Mouse (Mus musculus) thymus, postnatal 0 days (tissue): Measurements from ENCODE around the gene Eid2. TPM values are rescaled to one million over a fixed set of nuclear protein-coding genes. Genes with fewer than 3 reads are reported as not detected.

Experiments
- DNase-seq: peaks from one replicate; pipeline ENCODE4 v3.0.0-alpha.2; 2015; ENCODE audit warnings: low spot score
- polyA plus RNA-seq: library from polyadenylated mRNA; unstranded; fragments of >200 nt; fragmentation: Nextera tagmentation; extraction: Ambion mirVana; gene quantifications from 2 replicates; pipeline ENCODE4 v1.2.1, GENCODE M21; 2015

The Eid2 gene
- polyA plus RNA-seq, 1 experiment from 2014 or later, result 3.6 TPM

DNA sequence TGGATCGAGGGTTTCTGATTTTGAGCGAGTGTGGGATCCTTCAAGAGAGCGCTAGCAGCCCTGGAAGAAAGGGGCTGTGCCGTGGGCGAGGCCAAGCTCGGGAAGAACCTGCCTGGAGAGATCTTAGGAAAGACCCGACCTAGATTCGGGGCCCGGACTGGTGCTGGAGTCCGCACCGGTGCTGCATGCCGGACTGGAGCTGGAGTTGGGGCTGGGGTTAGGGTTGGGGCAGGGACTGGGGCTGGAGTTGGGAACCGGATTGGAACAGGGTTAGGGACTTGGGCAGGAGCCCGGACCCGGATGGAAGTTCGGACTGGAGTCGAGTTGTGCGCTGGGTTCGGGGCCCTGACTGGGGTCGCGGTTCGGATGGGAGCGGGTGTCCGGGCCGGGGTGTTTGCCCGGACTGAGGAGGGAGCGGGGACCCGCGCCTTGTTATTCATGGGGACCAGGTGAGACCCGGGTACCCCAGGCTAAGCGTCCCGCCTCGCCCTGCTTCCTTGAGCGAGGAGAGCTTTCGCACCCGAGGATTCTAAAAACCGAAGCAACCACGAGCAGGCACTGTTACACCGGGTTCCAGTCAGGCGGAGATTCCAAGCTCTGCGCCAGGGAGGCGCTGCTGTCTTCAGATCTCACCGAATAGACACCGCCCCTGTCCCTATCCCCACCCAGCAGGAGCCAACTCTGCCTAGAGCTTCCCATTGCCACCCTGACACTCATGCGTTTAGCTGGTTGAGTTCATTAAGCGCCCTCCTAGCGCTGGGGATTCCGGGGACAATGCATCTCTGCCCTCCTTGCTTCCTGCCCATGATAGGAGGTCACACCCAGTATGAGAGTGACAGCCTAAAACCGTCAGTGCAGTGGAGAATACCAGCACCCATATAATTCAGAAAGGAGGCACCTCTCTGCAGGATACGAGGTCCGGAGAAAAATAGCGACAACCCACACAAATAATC is 23.2 kb downstream of the Eid2 start, which contains the start of gene Selenov:
Gene Selenov (minus strand): TSS at position 549 of the 953 bp plus-strand sequence.
- no peak for DNase-seq

GRCm38 (mm10) chr7:28294481-28294880 is 26.8 kb downstream of the Eid2 start:
- DNase-seq, result peak; percentile 34

GRCm38 (mm10) chr7:28298837-28299625 is 31.4 kb downstream of the Eid2 start:
- peak; percentile 54 for DNase-seq

GRCm38 (mm10) chr7:28301616-28302433 is 34.1 kb downstream of the Eid2 start, which contains the start of gene Dll3:
Dll3 (minus strand) TSS chr7:28302238.
- peak; percentile 29 for DNase-seq

- no peak for DNase-seq
Measured at GRCm38 (mm10) chr7:28305641-28306040, 38.0 kb downstream of the Eid2 start.

- DNase-seq, result no peak
Measured at GRCm38 (mm10) chr7:28306216-28306615, 38.5 kb downstream of the Eid2 start.

DNA sequence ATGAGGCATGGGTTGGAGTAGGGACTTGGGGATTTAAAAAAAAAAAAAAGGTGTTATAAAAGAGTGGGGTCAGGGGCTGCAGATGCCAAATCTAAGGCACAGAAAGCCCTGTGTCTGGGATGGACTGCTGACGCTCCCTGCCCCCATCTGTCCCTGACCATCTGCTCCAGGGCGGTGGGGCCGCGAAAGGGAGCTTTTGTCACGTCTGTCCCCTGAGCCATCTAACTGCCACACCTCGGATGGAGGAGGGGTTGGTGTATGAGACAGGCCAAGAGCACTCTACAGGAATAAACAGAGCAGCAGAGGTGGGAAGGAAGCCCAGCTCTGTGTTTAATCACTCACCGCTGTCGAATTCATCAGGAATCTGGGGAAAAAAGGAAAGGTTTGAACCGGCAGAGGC is 42.1 kb downstream of the Eid2 start:
- no peak for DNase-seq

DNA sequence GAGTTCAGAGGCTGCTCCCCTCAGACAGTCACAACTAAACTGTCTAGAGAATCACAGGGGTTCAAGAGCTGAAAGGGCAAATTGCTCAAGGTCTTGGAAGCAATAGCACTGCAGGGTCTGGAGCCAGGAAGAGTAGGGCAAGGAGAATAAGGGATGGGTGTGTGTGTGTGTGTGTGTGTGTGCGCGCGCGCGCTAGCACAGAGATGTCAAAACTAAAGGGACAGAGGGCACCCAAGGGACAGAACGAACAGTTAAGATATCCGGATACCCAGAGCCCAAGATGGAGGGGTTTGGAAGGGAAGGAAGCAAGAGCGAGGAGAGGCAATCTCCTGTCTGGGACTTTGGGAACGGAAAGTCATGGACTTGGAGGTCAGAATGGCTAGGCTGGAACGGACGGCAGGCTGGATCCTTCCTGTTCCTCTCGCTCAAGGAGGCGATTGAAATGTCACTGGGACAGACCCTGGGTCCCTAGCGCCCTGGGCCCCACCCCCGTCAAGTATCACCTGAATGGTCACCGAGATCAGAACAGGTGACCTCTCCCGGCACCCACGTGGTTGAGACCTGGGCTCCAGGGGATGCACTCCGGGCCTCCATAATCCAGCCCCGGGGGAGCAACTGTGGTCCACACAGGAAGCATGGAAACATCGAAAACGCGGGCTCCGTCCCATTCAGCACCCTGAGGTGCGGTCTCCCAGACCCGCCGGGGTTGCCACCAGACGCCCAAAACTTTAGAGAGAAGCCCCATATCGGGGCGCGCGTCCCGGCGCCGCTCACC is 43.7 kb downstream of the Eid2 start:
- peak; percentile 8 for DNase-seq

DNA sequence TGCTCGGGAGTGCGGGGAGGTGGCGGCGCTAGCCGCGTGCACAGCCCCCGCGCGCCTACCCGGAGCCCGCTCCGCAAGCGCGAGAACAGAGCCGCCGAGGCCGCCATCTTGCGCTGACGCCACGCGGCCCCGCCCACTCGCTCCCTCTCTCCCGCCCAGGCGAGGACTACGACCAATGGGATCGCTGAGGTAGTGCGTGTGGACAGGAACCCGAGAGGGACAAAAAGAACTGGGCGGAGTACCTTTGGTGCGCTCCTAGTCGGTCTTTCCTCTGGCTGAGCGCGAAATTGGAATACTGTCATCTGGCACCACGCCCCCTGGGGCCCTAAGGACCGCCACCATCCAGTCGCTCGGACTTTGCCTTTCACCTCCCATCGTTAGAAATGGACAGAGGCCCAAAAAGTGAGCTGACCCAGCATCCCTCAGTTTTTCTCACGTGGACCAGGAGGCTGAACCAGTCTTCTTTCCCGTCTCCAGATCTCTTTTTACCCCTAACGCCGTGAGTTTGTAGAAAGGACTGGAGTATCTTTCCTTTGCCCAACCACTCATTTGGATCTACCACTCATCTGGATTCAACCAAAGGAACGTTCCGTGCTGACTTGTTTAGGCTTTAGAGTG is 44.4 kb downstream of the Eid2 start, which contains the start of gene Timm50:
Gene Timm50 (minus strand): TSS at position 147 of the 618 bp plus-strand sequence.
- DNase-seq, result peak; percentile 94

DNA sequence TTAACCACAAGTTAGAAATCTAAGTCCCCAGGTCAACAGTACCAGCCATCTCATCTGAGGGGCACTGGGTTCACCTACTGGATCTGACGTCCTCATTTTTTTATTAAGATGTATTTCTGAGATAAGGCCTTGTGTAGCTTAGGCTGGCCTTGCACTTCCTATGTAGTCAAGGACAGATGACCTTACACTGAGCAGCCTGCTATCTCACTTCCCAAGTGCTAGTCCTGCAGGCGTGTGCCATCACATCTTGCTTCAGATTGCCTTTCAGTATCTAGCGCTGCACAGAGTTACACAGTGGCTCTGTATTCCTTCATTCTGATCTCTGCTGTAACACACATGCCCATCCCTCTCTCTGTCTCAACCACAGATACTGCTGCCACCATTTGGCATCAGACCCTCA is 50.4 kb downstream of the Eid2 start:
- DNase-seq, result no peak

GRCm38 (mm10) chr7:28318714-28319113 is 51.0 kb downstream of the Eid2 start:
- DNase-seq, result no peak

Other genes starting within 250 kb of the Eid2 start
- 384 and 400 TPM in 2 replicates for gene Psmc4, start 217.8 kb upstream of the Eid2 start, polyA plus RNA-seq
- 11.8 and 13.9 TPM in 2 replicates for gene Fcgbp, start 196.6 kb upstream of the Eid2 start, polyA plus RNA-seq
- 0.22 and 0.40 TPM in 2 replicates for gene 9530053A07Rik, start 138.4 kb upstream of the Eid2 start, polyA plus RNA-seq
- gene Fbl, start 98.2 kb upstream of the Eid2 start, polyA plus RNA-seq, result 147 and 150 TPM in 2 replicates
- 11.5 and 12.4 TPM in 2 replicates for gene Dyrk1b, start 88.4 kb upstream of the Eid2 start, polyA plus RNA-seq
- gene Eid2b, start 9.9 kb downstream of the Eid2 start, polyA plus RNA-seq, result 7.5 and 8.5 TPM in 2 replicates
- gene Selenov, start 23.3 kb downstream of the Eid2 start, polyA plus RNA-seq, result not detected in 2 replicates
- gene Dll3, start 34.4 kb downstream of the Eid2 start, polyA plus RNA-seq, result 0.33 and 0.51 TPM in 2 replicates
- gene Timm50, start 44.2 kb downstream of the Eid2 start, polyA plus RNA-seq, result 116 and 125 TPM in 2 replicates
- gene Supt5, start 70.9 kb downstream of the Eid2 start, polyA plus RNA-seq, result 73.3 and 80.4 TPM in 2 replicates
- gene Rps16, start 82.8 kb downstream of the Eid2 start, polyA plus RNA-seq, result 1,689 and 1,723 TPM in 2 replicates
- 35.4 and 49.6 TPM in 2 replicates for gene Plekhg2, start 104.7 kb downstream of the Eid2 start, polyA plus RNA-seq
- gene Zfp36, start 112.4 kb downstream of the Eid2 start, polyA plus RNA-seq, result 70.6 and 72.0 TPM in 2 replicates
- 42.0 and 42.5 TPM in 2 replicates for gene Med29, start 124.8 kb downstream of the Eid2 start, polyA plus RNA-seq
- gene Paf1, start 125.1 kb downstream of the Eid2 start, polyA plus RNA-seq, result 59.3 and 64.0 TPM in 2 replicates
- 777 and 920 TPM in 2 replicates for gene Gmfg, start 169.6 kb downstream of the Eid2 start, polyA plus RNA-seq
- gene Lrfn1, start 184.1 kb downstream of the Eid2 start, polyA plus RNA-seq, result 0.86 and 1.1 TPM in 2 replicates
- 0.30 TPM in 1 of 2 replicates, not detected in the other for gene Ifnl2, start 242.6 kb downstream of the Eid2 start, polyA plus RNA-seq